Mouse (Mus musculus) megakaryocyte, embryonic 14.5 days (primary cell): Measurements from ENCODE around the gene Prrxl1.

ENCODE experiments used
- FLI1 ChIP-seq: IDR thresholded peaks from 2 replicates; pipeline ENCODE4 v1.6.1; 2012; ENCODE audit warnings: low read length, inconsistent platforms, mixed read lengths
- GATA1 ChIP-seq: IDR thresholded peaks from 3 replicates; pipeline ENCODE4 v1.6.1; 2012; ENCODE audit warnings: mixed read lengths, low read length, inconsistent platforms, borderline replicate concordance

- TF ChIP-seq GATA1 (no peak), FLI1 (no peak)
Observed at GRCm38 (mm10) chr14:32685124-32685826, 86.1 kb downstream of the Prrxl1 start, which contains the start of gene 3425401B19Rik.
